Mouse (Mus musculus): Measurements from ENCODE around the gene Fermt2. TPM values are rescaled to one million over a fixed set of nuclear protein-coding genes. Genes with fewer than 3 reads are reported as not detected.

The Fermt2 gene
- total RNA-seq (2017) = not detected in 3 replicates

DNA sequence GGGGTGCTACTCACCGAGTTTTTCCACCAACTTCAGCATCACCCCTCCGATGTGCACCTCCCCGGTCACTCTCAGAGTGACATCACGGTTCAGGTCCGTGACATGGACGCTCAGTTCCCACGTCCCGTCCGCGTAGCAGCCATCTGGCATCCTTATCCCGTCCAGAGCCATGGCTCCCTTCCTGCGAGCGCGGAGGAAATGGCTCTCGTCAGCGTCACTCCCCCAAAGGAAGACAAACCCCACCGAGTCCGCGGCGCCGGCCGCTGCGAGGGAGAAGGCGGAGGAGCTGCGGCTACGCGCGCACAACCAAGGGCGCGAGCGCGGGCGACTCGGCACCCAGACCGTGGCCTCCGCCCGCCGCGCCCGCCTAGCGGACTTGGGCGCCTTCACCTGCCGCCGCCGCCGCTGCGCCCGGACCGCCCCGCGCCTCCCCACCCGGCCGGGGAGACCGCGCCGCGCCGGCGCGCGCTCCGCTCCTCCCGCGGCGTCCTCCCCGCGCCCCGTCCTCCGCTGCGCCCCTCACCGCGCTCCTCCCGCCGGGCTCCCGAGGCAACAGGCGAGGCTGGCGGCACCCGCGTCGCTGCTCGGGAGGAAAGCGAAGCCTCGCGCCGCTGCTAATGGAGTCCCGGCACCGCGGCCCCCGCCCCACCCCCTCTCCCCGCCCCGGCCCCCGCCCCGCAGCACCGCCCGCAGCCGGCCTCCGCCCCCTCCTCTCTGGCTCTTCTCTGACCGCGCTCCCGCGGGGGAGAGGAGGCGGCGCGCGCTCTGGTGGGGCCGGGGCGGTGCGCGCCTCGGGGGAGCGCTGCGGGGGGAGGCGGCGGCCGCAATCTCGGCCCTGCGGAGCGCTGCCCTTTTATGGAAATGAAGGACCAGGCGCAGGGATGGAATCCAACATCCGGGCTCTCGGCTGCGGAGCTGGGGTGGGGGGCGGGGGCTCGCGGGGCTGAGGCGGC, at the start of gene Fermt2:
Fermt2 (minus strand) TSS at position 708 of the 953 bp plus-strand sequence.
- no peak for ATAC-seq (replicated peaks; ENCODE audit: insufficient number of reproducible peaks, low FRiP score, low TSS enrichment, poor library complexity, severe bottlenecking)

- no peak; the same call in 1 of the 2 replicates for ATAC-seq (replicated peaks; ENCODE audit: insufficient number of reproducible peaks, low FRiP score, low TSS enrichment, poor library complexity, severe bottlenecking)
Observed at GRCm38 (mm10) chr14:45566066-45566937, 36.4 kb upstream of the Fermt2 start.

GRCm38 (mm10) chr14:45565216-45566065, 35.5 kb upstream of the Fermt2 start:
- ATAC-seq (replicated peaks; ENCODE audit: insufficient number of reproducible peaks, low FRiP score, low TSS enrichment, poor library complexity, severe bottlenecking) = no peak

GRCm38 (mm10) chr14:45563577-45563976, 33.7 kb upstream of the Fermt2 start:
- no peak for ATAC-seq (replicated peaks; ENCODE audit: insufficient number of reproducible peaks, low FRiP score, low TSS enrichment, poor library complexity, severe bottlenecking)

DNA sequence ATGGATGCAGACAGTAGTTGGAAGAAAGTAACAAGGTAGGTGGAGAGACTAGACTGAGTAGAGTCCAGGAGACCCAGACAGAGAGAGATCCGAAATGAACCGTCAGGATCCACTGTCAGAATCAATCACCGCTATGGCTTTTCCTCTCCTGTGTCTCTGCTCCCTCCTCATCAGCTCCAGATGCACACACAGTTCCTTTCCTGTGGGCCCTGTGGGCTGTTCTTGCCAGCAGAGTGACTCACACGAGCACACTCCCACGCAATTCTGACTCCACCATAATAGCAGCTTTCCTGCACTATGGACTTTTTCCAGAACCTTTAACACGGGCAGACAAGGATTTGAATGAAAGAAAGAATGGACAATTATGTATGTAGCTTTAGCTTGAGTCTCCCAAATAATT, 31.8 kb upstream of the Fermt2 start:
- no peak for ATAC-seq (replicated peaks; ENCODE audit: insufficient number of reproducible peaks, low FRiP score, low TSS enrichment, poor library complexity, severe bottlenecking)

DNA sequence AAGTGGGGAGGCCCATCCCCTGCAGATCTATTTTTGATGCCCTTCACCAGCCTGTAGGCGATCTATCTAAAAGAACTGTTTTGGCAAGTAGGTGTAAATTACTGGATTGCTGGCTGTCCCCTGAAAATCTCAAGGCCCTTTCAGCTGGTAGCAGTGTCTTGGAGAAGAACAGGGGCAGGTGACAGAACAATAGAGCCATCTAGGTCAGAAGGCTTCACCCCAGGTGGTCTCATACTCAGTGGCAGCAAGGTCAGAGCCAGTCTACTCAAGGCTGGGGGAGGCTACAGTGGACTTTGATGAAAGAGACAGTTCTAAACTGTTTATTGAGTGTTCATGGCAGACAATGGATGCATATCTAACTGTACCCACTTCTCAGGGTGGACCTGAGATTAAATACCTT, 29.1 kb upstream of the Fermt2 start:
- ATAC-seq (replicated peaks; ENCODE audit: insufficient number of reproducible peaks, low FRiP score, low TSS enrichment, poor library complexity, severe bottlenecking) = no peak

DNA sequence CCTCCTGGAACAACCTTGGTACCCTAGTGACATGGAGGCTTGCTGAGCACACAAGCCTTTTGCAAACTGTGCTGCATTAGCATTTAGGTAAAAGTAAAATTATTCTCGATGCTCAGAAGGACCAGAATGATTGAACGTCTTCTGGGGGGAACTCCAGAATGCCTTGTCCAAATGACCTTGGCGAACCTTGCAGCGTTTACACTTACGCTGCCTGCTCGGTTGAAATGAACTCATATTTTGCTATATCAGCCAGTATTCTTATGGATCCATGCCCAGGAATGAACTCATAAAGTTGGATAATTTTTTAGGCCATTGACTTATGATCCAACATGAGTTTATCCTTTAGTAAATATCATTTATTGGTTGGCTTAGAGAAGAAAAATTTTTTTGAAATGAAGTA, 24.4 kb upstream of the Fermt2 start:
- no peak for ATAC-seq (replicated peaks; ENCODE audit: insufficient number of reproducible peaks, low FRiP score, low TSS enrichment, poor library complexity, severe bottlenecking)

DNA sequence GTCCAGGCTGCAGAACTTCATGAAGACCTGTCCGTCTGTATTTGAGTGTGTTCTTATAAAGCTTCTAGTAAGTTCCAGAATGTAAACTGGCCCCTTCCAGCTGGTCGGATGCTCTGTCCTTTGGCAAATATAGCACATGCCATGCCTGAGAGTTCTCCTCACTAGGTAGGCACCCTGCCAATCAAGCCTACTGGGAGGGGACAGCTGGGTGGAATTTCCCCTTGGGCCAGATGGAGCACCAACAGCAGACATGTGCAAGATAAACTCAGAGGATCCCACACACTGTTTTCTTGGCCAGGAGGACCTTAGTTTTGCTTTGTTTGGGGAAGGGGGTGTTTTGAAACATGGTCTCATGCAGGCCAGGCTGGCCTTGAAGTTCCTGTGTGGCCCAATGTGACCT, 23.9 kb upstream of the Fermt2 start:
- no peak for ATAC-seq (replicated peaks; ENCODE audit: insufficient number of reproducible peaks, low FRiP score, low TSS enrichment, poor library complexity, severe bottlenecking)

DNA sequence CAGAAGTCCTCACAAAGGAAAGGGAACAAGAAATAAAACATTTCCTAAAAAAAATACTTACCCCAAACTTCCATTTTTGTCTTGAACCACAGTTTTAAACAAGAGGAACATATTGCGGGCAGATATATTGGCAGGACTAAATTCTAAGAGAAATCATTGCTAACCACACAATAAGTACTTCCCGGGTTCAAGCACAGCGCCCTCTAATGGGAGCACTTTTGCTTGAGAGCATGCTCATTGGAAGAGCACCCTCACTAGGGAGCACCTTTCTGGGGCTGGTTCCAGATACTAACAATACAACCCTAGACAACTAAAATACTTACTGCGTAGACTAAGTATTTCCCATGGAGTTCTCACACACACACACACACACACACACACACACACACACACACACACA, 22.5 kb upstream of the Fermt2 start:
- ATAC-seq (replicated peaks; ENCODE audit: insufficient number of reproducible peaks, low FRiP score, low TSS enrichment, poor library complexity, severe bottlenecking) = no peak

GRCm38 (mm10) chr14:45551121-45551768, 21.3 kb upstream of the Fermt2 start:
- no peak for ATAC-seq (replicated peaks; ENCODE audit: insufficient number of reproducible peaks, low FRiP score, low TSS enrichment, poor library complexity, severe bottlenecking)

- ATAC-seq (replicated peaks; ENCODE audit: insufficient number of reproducible peaks, low FRiP score, low TSS enrichment, poor library complexity, severe bottlenecking) = no peak
Observed at GRCm38 (mm10) chr14:45550010-45550647, 20.2 kb upstream of the Fermt2 start.

- no peak for ATAC-seq (replicated peaks; ENCODE audit: insufficient number of reproducible peaks, low FRiP score, low TSS enrichment, poor library complexity, severe bottlenecking)
Observed at GRCm38 (mm10) chr14:45548118-45548517, 18.2 kb upstream of the Fermt2 start.

DNA sequence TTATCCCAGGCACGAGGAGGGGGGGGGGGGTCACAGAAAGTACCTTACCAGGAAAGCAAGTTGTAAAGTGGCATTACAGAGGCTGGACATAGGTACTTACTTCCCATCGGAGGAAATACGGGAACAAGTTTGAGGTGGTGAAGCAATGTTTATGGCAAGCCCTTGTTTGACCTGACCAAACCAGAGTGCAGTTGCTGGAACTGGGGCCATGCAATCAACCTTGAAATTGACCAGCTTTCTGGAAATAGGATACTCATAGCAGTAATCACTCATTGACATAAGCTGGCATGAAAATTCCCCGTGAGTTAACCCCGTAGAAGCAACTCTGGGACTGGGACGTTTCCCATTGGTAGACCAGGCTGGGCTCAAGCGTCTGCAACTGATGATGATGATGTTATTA, 15.0 kb upstream of the Fermt2 start:
- ATAC-seq (replicated peaks; ENCODE audit: insufficient number of reproducible peaks, low FRiP score, low TSS enrichment, poor library complexity, severe bottlenecking) = no peak

- no peak for ATAC-seq (replicated peaks; ENCODE audit: insufficient number of reproducible peaks, low FRiP score, low TSS enrichment, poor library complexity, severe bottlenecking)
Observed at GRCm38 (mm10) chr14:45544026-45544425, 14.1 kb upstream of the Fermt2 start.

DNA sequence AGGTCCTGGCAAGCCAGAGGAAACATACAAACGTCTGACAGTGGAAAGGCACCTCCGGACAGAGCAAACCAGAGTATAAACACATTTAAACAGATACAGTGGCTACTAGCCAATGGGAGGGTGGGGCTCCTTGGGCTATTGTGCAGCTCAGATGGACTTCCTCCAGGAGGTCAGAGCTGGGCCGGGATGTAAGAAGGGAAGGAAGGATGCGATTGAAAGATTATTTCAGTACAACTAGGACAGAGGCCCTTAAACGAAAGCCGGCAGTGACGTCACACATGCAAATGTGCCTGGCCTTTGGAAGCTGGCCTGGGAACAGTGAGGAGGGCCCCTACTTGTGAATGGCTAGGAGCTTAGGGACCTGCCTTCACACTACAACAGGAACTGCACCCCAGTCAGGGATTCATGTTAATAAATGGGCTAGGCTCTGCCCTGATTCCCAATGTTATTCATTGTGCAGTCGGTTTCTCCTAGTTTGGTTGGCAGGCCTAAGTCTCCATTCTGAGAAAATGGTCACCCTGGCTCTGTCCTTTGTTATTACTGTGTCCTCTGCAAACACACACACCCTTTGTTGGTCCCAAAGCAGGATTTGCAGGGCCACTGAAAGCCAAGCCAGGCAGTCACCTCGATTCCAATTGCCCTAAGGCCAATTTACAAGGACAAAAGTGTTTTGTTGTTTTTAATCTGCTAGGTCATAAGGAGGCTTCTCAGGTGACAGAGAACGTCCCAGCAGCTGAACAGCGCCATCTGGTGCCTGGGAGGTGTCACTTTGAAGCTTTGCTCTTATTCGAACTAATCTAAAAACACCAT, 9.9 kb upstream of the Fermt2 start:
- no peak for ATAC-seq (replicated peaks; ENCODE audit: insufficient number of reproducible peaks, low FRiP score, low TSS enrichment, poor library complexity, severe bottlenecking)

DNA sequence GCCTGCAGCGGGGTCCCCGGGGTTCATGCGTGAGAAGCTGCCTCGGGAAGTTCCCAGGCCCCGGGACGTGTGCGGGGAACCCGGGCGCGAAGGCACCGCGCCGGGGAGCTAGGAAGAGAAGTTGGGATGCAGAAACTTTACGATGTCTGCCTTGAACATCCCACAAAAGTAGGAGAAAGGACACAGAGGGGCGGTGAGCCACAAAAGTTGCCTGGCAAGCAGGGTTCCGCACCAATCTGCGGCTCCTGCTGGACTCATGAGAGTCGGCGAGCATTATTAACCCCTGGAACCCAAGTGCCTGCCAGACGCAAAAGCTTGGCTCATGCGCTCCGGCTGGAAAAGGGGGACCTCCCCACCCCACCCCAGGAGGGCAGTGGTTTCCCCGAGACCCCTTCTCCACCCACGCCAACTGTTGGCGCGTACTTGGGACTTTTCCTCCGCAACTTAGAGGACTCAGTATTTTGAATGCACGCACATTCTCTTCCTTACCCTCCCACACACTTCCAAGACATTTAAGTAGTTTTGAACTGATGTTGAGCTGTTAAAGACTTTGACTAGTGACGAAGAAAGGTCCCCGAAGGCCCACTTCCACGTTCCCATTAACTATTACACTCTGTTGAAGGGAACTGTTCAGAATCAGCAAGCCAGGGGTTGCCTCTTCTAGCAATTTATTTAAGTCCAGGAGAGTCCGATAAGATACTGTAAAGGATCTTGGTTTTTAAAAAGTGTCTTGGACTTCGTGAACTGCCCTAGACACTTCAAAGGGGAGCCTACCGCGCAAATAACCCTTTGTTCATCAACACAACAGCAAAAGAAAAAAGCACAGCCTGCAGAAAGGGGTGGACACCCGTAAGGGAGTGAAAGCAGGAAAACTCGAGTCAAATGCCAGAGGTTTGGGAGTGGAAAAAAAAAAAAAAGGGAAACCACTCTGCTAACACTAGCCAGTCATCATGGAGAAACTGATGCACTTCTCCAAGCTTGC, 737 bp upstream of the Fermt2 start:
- ATAC-seq (replicated peaks; ENCODE audit: insufficient number of reproducible peaks, low FRiP score, low TSS enrichment, poor library complexity, severe bottlenecking) = no peak
